Mouse (Mus musculus): Measurements from ENCODE around the gene Wdr81.

Gene Wdr81

GRCm38 (mm10) chr11:75438194-75438593, 16.3 kb downstream of the Wdr81 start:
- DNase-seq (ENCODE audit: low read depth, low spot score): no peak

- DNase-seq (ENCODE audit: low read depth, low spot score): peak; percentile 31
These were observed 20.4 kb downstream of the Wdr81 start for GRCm38 (mm10) chr11:75434138-75434537.

GRCm38 (mm10) chr11:75431307-75431706, 23.2 kb downstream of the Wdr81 start:
- DNase-seq (ENCODE audit: low read depth, low spot score): no peak

GRCm38 (mm10) chr11:75429019-75429705, 25.4 kb downstream of the Wdr81 start:
- DNase-seq (ENCODE audit: low read depth, low spot score): no peak

GRCm38 (mm10) chr11:75424459-75424858, 30.1 kb downstream of the Wdr81 start:
- DNase-seq (ENCODE audit: low read depth, low spot score): no peak

GRCm38 (mm10) chr11:75424033-75424432, 30.5 kb downstream of the Wdr81 start:
- DNase-seq (ENCODE audit: low read depth, low spot score): no peak

GRCm38 (mm10) chr11:75423091-75423490, 31.4 kb downstream of the Wdr81 start:
- DNase-seq (ENCODE audit: low read depth, low spot score): no peak

GRCm38 (mm10) chr11:75422013-75422792, 32.3 kb downstream of the Wdr81 start, which contains the start of gene Serpinf1:
Gene Serpinf1 (minus strand): TSS chr11:75422701.
- no peak for DNase-seq (ENCODE audit: low read depth, low spot score)

- DNase-seq (ENCODE audit: low read depth, low spot score): no peak
These were observed 33.0 kb downstream of the Wdr81 start for GRCm38 (mm10) chr11:75421375-75422012.

- no peak for DNase-seq (ENCODE audit: low read depth, low spot score)
These were observed 33.6 kb downstream of the Wdr81 start for GRCm38 (mm10) chr11:75420810-75421374.

GRCm38 (mm10) chr11:75420037-75420436, 34.5 kb downstream of the Wdr81 start:
- no peak for DNase-seq (ENCODE audit: low read depth, low spot score)

- DNase-seq (ENCODE audit: low read depth, low spot score): no peak
These were observed 38.5 kb downstream of the Wdr81 start for GRCm38 (mm10) chr11:75415994-75416393.

GRCm38 (mm10) chr11:75415096-75415495, 39.4 kb downstream of the Wdr81 start:
- no peak for DNase-seq (ENCODE audit: low read depth, low spot score)

GRCm38 (mm10) chr11:75410591-75410990, 43.9 kb downstream of the Wdr81 start:
- no peak for DNase-seq (ENCODE audit: low read depth, low spot score)

- DNase-seq (ENCODE audit: low read depth, low spot score): no peak
These were observed 44.6 kb downstream of the Wdr81 start for GRCm38 (mm10) chr11:75409679-75410575.

GRCm38 (mm10) chr11:75406865-75407264, 47.7 kb downstream of the Wdr81 start:
- peak; percentile 83 for DNase-seq (ENCODE audit: low read depth, low spot score)

- DNase-seq (ENCODE audit: low read depth, low spot score): no peak
These were observed 48.4 kb downstream of the Wdr81 start for GRCm38 (mm10) chr11:75406104-75406503.

GRCm38 (mm10) chr11:75404801-75405200, 49.7 kb downstream of the Wdr81 start:
- DNase-seq (ENCODE audit: low read depth, low spot score): no peak

GRCm38 (mm10) chr11:75403301-75404052, 51.0 kb downstream of the Wdr81 start:
- no peak for DNase-seq (ENCODE audit: low read depth, low spot score)

GRCm38 (mm10) chr11:75402271-75402690, 52.2 kb downstream of the Wdr81 start:
- DNase-seq (ENCODE audit: low read depth, low spot score): peak; percentile 59
